Mouse (Mus musculus): Measurements from ENCODE around the gene Col5a1. TPM values are rescaled to one million over a fixed set of nuclear protein-coding genes. Genes with fewer than 3 reads are reported as not detected.

Gene Col5a1
- polyA plus RNA-seq, 1 experiment, result 12.3 TPM

- H3K36me3 ChIP-seq (ENCODE audit: control insufficient read depth, insufficient read depth, low read length), result no peaks in the 10 kb centered on the region
- 73% methylated on average over 2 of the region's 2 CpGs for WGBS
- no peak overlapping the region for H3K4me3 ChIP-seq (ENCODE audit: low read depth, low read length)
- H3K4me1 ChIP-seq (ENCODE audit: control insufficient read depth, insufficient read depth, insufficient read length, low read length), result no peaks in the 10 kb centered on the region
- TF ChIP-seq CTCF (IDR thresholded peaks at IDR 0.05; ENCODE audit: extremely low read depth, insufficient read length, insufficient replicate concordance, low read depth, low read length) (no peak), POLR2A (IDR thresholded peaks at IDR 0.05; ENCODE audit: low read depth, low read length) (no peak)
- H3K27ac ChIP-seq (ENCODE audit: insufficient read depth, low read depth, low read length), result no peak overlapping the region
- H3K27me3 ChIP-seq (ENCODE audit: control insufficient read depth, insufficient read depth, low read length), result no peaks in the 10 kb centered on the region
Measured at GRCm38 (mm10) chr2:27981066-27981465, 94.8 kb downstream of the Col5a1 start.

- no peak overlapping the region for H3K27ac ChIP-seq (ENCODE audit: insufficient read depth, low read depth, low read length)
- no peaks in the 10 kb centered on the region for H3K4me1 ChIP-seq (ENCODE audit: control insufficient read depth, insufficient read depth, insufficient read length, low read length)
- H3K36me3 ChIP-seq (ENCODE audit: control insufficient read depth, insufficient read depth, low read length), result no peaks in the 10 kb centered on the region
- no peak for TF ChIP-seq POLR2A (IDR thresholded peaks at IDR 0.05; ENCODE audit: low read depth, low read length)
- H3K4me3 ChIP-seq (ENCODE audit: low read depth, low read length), result no peak overlapping the region
- 48% methylated on average over 14 of the region's 14 CpGs for WGBS
- no peaks in the 10 kb centered on the region for H3K27me3 ChIP-seq (ENCODE audit: control insufficient read depth, insufficient read depth, low read length)
Measured at GRCm38 (mm10) chr2:27981621-27982535, 95.7 kb downstream of the Col5a1 start.

GRCm38 (mm10) chr2:27983093-27983492 is 96.9 kb downstream of the Col5a1 start:
- TF ChIP-seq CTCF (IDR thresholded peaks at IDR 0.05; ENCODE audit: extremely low read depth, insufficient read length, insufficient replicate concordance, low read depth, low read length), result no peak
- no peak for TF ChIP-seq POLR2A (IDR thresholded peaks at IDR 0.05; ENCODE audit: low read depth, low read length)
- H3K4me3 ChIP-seq (ENCODE audit: low read depth, low read length), result no peak overlapping the region
- H3K27ac ChIP-seq (ENCODE audit: insufficient read depth, low read depth, low read length), result no peak overlapping the region
- no peaks in the 10 kb centered on the region for H3K27me3 ChIP-seq (ENCODE audit: control insufficient read depth, insufficient read depth, low read length)
- H3K4me1 ChIP-seq (ENCODE audit: control insufficient read depth, insufficient read depth, insufficient read length, low read length), result no peaks in the 10 kb centered on the region
- H3K36me3 ChIP-seq (ENCODE audit: control insufficient read depth, insufficient read depth, low read length), result no peaks in the 10 kb centered on the region

- no peak for TF ChIP-seq POLR2A (IDR thresholded peaks at IDR 0.05; ENCODE audit: low read depth, low read length)
- TF ChIP-seq CTCF (IDR thresholded peaks at IDR 0.05; ENCODE audit: extremely low read depth, insufficient read length, insufficient replicate concordance, low read depth, low read length), result peak; percentile 31; the same call in 1 of the 2 replicates
- no peak overlapping the region for H3K27ac ChIP-seq (ENCODE audit: insufficient read depth, low read depth, low read length)
- no peaks in the 10 kb centered on the region for H3K27me3 ChIP-seq (ENCODE audit: control insufficient read depth, insufficient read depth, low read length)
- no peak overlapping the region for H3K4me3 ChIP-seq (ENCODE audit: low read depth, low read length)
- no peaks in the 10 kb centered on the region for H3K36me3 ChIP-seq (ENCODE audit: control insufficient read depth, insufficient read depth, low read length)
- H3K4me1 ChIP-seq (ENCODE audit: control insufficient read depth, insufficient read depth, insufficient read length, low read length), result no peaks in the 10 kb centered on the region
- 32% methylated on average over 3 of the region's 3 CpGs for WGBS
Measured at GRCm38 (mm10) chr2:27983884-27984283, 97.7 kb downstream of the Col5a1 start.

GRCm38 (mm10) chr2:27986751-27987150 is 100.5 kb downstream of the Col5a1 start:
- no peak for TF ChIP-seq POLR2A (IDR thresholded peaks at IDR 0.05; ENCODE audit: low read depth, low read length)
- TF ChIP-seq CTCF (IDR thresholded peaks at IDR 0.05; ENCODE audit: extremely low read depth, insufficient read length, insufficient replicate concordance, low read depth, low read length), result no peak
- H3K27ac ChIP-seq (ENCODE audit: insufficient read depth, low read depth, low read length), result no peak overlapping the region
- H3K4me3 ChIP-seq (ENCODE audit: low read depth, low read length), result no peak overlapping the region
- H3K27me3 ChIP-seq (ENCODE audit: control insufficient read depth, insufficient read depth, low read length), result no peaks in the 10 kb centered on the region
- WGBS, result 69% methylated on average over 4 of the region's 4 CpGs
- H3K4me1 ChIP-seq (ENCODE audit: control insufficient read depth, insufficient read depth, insufficient read length, low read length), result no peaks in the 10 kb centered on the region
- H3K36me3 ChIP-seq (ENCODE audit: control insufficient read depth, insufficient read depth, low read length), result no peaks in the 10 kb centered on the region

GRCm38 (mm10) chr2:27990430-27991211 is 104.4 kb downstream of the Col5a1 start:
- H3K36me3 ChIP-seq (ENCODE audit: control insufficient read depth, insufficient read depth, low read length), result no peaks in the 10 kb centered on the region
- WGBS, result 71% methylated on average over 13 of the region's 13 CpGs

GRCm38 (mm10) chr2:27993416-27993815 is 107.2 kb downstream of the Col5a1 start:
- no peaks in the 10 kb centered on the region for H3K4me1 ChIP-seq (ENCODE audit: control insufficient read depth, insufficient read depth, insufficient read length, low read length)
- WGBS, result 62% methylated on average over 5 of the region's 5 CpGs
- H3K27me3 ChIP-seq (ENCODE audit: control insufficient read depth, insufficient read depth, low read length), result no peaks in the 10 kb centered on the region
- no peak overlapping the region for H3K27ac ChIP-seq (ENCODE audit: insufficient read depth, low read depth, low read length)
- H3K4me3 ChIP-seq (ENCODE audit: low read depth, low read length), result no peak overlapping the region
- no peaks in the 10 kb centered on the region for H3K36me3 ChIP-seq (ENCODE audit: control insufficient read depth, insufficient read depth, low read length)
- no peak for TF ChIP-seq CTCF (IDR thresholded peaks at IDR 0.05; ENCODE audit: extremely low read depth, insufficient read length, insufficient replicate concordance, low read depth, low read length)
- TF ChIP-seq POLR2A (IDR thresholded peaks at IDR 0.05; ENCODE audit: low read depth, low read length), result no peak

More at GRCm38 (mm10) chr2:27990430-27991211, 104.4 kb downstream of the Col5a1 start:
- Histone ChIP-seq H3K4me3 (ENCODE audit: low read depth, low read length) (no peak overlapping the region), H3K27me3 (ENCODE audit: control insufficient read depth, insufficient read depth, low read length) (no peaks in the 10 kb centered on the region), H3K27ac (ENCODE audit: insufficient read depth, low read depth, low read length) (no peak overlapping the region), H3K4me1 (ENCODE audit: control insufficient read depth, insufficient read depth, insufficient read length, low read length) (no peaks in the 10 kb centered on the region)
- TF ChIP-seq CTCF (IDR thresholded peaks at IDR 0.05; ENCODE audit: extremely low read depth, insufficient read length, insufficient replicate concordance, low read depth, low read length) (no peak), POLR2A (IDR thresholded peaks at IDR 0.05; ENCODE audit: low read depth, low read length) (no peak)

All from small intestine, adult 2 months (tissue).